Mouse (Mus musculus): ENCODE data around the gene Fam166a.

GRCm38 (mm10) chr2:25241438-25241775 is 22.9 kb downstream of the Fam166a start:
- TF ChIP-seq CTCF (IDR thresholded peaks at IDR 0.05; ENCODE audit: borderline replicate concordance, extremely low read depth, insufficient read depth, insufficient read length) (no peak), POLR2A (IDR thresholded peaks at IDR 0.05; ENCODE audit: borderline replicate concordance, extremely low read depth, insufficient read depth, insufficient read length, poor library complexity, severe bottlenecking) (no peak)

Measured in brain, embryonic 14.5 days (tissue).